Mouse (Mus musculus) frontal cortex, postnatal 14 days (tissue): ENCODE results near the gene Gm21961.
"Not testable (repeated sequence)": the region's sequence is repeated elsewhere in the genome, so short reads cannot be mapped to it uniquely, and the experiment has no call there.

Experiments
- DNase-seq, 2 experiments: peaks; one replicate each; pipeline ENCODE4 v3.0.0; 2022; ENCODE audit warnings: low spot score in 2 of 2

Gm21961 gene

DNA sequence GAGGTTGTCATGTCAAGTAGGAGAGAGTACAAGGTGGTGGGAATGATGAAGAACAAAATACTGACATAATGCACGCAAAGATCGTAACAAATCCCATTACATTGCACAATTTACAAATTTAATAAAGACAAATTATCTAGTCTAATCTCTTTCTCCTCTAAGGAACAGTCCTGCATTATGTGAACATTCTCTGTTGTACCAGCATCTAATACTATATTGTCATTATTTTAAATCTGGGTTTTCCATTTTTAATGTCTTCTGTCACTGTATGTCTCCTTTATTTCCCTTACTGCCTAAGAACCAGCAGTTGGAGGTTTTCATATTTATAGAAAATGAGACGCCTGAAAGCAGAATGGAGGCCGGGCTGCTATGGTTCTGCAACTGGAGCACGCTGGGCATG, at the start of gene Gm21961:
Gene Gm21961, minus strand, starts transcription at position 101 of the 400 bp plus-strand sequence.
- no peak for DNase-seq

DNA sequence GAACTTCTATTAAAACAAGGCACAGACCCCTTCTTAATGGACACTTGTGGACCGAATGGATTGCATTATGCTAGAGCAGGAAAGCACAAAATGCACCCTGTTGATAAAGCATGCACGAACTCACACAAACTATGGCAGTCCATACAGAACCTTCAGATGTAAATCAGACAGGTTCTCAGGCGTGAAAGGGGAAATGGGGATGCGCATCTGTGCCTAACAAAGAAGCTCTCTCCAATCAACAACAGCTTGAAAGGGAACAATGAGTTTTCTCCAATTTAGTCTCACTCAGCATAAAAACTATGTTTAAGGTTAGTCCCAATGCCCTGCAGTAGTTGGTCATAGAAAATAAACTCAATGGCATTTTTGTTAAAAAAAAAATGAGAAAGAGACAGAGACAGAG, 27.3 kb upstream of the Gm21961 start:
- DNase-seq = no peak

DNA sequence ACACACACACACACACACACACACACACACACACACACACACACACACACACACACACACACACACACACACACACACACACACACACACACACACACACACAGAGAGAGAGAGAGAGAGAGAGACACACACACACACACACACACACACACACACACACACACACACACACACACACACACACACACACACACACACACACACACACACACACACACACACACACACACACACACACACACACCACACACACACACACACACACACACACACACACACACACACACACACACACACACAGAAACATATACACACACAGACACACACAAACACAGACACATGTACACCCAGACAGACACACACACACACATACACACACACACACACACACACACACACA, 24.5 kb upstream of the Gm21961 start:
- DNase-seq = not testable (repeated sequence)

DNA sequence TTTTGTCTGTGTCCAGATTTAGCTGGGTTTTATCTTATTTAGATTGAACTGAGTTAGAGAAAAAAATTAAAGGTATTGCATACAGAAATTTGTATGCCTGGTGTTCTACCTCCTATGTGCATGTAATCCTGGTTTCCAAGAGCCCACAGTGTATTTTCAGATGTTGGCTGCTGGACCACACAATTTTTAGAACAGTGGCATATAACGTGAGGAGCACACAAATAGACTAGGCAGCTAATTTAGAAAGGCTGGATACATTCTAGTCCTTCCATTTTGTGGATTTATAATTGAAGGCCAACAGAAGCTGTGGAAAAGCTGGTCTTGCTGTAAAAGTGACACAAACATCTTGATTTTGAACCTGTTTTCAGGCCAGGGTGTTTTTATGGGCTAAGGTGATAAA, 3.3 kb upstream of the Gm21961 start:
- no peak for DNase-seq

DNA sequence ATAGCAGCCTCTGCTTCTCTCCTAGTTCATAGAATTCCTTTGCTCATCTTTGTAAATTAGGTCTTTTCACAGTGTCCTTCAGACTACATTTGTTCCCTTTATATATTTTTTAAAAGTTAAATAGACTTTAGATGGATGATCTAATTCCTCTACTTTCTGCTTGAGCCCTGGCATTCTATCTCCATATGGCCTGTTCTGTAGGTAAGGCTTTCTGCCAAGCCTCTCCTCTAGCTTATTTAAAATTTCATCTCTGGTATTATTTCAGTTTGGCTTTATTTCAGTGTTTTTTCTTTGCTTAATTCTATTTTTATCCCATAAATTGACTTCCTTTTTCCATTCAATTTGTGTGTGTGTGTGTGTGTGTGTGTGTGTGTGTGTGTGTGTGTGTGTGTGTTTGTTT, 8.5 kb downstream of the Gm21961 start:
- DNase-seq = no peak

DNA sequence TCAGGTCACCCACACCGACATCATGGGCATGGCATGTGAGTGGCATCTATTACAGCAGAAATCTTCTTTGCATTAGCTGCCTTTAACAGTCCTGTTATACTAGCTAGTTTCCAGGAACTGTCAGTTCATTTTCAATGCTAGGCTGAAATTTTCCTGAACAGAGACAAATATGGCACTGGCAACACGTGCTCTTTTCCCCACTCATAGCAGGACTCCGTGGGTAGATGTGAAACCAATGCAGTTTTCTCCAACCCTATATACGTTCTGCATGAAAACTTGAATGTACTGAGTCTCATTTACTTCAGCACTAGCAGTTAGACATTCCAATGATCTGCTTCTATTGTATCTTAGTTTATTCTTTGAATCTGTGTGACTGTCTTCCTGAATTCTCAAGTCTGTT, 20.2 kb downstream of the Gm21961 start:
- no peak for DNase-seq

DNA sequence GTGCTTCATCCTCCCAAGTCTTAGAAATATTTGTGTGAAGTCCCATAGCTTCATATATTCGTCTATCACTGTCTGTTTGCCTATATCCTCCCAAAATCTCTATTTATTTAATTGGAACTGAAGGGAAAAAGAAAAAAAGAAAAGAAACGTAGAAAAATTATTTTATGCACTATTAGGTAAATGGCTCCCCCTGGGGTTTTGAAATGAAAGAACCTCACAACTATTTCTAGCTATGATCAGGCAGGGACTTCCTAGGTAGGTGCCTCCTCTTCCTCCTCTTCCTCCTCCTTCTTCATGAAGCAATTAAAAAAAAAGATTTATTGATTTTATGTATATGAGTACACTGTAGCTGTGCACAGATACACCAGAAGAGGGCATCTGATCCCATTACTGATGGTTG, 34.7 kb downstream of the Gm21961 start:
- no peak for DNase-seq

DNA sequence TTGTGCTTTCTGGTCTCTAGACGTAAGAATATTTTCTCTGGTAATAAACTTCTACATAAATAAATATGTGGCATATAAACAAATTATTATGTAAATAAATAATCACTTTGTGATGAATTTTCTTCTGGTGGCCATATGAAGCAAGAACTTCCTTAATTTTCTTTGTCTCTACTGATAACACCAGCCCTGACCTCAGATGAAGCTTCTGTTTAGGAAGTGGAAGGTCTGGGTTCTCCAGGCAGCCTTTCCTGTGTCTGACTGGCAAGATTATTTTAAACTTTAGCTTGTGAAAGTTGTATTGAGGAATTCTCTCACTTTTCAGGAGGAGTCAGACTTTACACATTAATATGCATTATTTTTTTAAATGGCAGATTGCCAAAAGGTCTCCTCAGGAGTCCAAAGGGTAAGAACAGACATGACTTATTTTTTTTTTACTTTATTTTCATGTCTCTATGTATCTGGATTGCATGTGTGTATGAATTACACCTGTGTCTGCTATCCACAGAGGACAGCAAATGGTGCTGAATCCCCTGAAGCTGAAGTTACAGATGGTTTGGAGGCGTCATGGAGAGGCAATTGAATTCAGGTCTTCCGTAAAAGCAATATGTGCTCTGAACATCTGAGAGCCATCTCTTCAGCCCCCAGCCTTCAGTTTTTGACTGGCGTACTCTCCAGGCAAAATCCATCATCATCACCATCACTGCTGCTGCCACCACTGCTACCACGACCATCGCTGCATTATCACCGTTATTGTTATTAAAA, 38.5 kb downstream of the Gm21961 start:
- DNase-seq = no peak
